Mouse (Mus musculus) gastrocnemius, postnatal 10 days (tissue): ENCODE measurements around the gene Olfr228. TPM values are rescaled to one million over a fixed set of nuclear protein-coding genes. Genes with fewer than 3 reads are reported as not detected.
A peak's percentile ranks its signal among the peaks of the same experiment; 100 is the strongest.
"Not testable (repeated sequence)": the region's sequence is repeated elsewhere in the genome, so short reads cannot be mapped to it uniquely, and the experiment has no call there.

Experiments
- DNase-seq: peaks from one replicate; pipeline ENCODE4 v3.0.0; 2021; ENCODE audit warnings: mixed read lengths
- long read RNA-seq, 2 experiments: library from polyadenylated mRNA; stranded (forward); transcript quantifications; one replicate each; pipeline ENCODE4 v2.0.0; 2021
- total RNA-seq, 2 experiments: library from RNA; stranded (reverse); gene quantifications; 2 replicates each; pipeline ENCODE4 v1.2.3; 2021

The Olfr228 gene
- not detected for total RNA-seq
- long read RNA-seq, experiment 1 = 0 reads
- long read RNA-seq, experiment 2 = 0 reads

GRCm38 (mm10) chr2:86487286-86487685 is at the start of gene Olfr228:
TSS of gene Olfr228 (minus strand) at chr2:86487386.
- DNase-seq = no peak

- DNase-seq = no peak
Observed at GRCm38 (mm10) chr2:86530991-86531390, 43.8 kb upstream of the Olfr228 start.

GRCm38 (mm10) chr2:86508161-86508560 is 21.0 kb upstream of the Olfr228 start, which contains the start of gene Olfr1076:
TSS of gene Olfr1076 (plus strand) at chr2:86508461.
- DNase-seq = no peak

DNA sequence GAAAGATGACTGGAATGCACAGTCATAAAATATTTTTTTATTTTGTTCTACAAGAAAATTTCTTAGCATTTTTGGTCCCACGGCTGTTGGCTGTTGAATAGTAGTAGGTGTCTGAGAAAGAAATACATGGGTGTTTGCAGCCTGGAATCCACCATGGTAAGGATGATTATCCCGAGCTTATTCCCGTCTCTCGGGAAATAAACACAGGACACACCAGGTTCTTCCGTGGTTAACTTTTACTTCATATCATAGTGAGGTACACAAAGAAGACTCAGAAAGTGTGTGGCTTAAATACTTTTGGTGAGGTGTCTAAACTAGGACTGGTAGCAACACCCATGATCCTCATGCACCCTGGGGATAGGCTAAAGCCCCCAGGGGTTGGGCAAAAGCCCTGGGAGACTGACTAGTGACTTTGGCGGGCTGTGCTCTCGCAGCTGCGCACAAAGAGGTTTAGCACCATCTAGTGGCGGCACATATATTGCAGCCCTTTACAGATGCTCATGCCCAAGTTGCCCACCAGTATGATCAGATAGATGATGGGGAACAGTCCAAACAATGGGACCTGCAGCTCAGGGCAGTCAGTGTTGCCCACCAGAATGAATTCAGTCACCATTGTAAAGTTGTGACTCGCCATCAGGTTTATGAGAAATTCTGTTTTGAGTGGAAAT is 22.6 kb downstream of the Olfr228 start:
- DNase-seq = peak; percentile 35

DNA sequence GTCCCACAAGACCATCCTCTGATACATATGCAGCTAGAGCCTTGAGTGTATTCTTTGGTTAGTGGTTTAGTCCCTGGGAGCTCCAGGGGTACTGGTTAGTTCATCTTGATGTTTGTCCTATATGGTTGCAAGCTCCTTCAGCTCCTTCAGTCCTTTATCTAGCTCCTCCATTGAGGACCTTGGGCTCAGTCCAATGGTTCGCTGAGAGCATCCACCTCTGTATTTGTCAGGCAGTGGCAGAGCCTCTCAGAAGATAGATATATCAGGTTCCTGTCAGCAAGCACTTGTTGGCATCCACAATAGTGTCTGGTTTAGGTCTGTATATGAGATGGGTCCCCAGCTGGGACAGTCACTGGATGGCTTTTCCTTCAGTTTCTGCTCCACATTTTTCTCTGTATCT is 26.8 kb downstream of the Olfr228 start:
- DNase-seq = no peak

DNA sequence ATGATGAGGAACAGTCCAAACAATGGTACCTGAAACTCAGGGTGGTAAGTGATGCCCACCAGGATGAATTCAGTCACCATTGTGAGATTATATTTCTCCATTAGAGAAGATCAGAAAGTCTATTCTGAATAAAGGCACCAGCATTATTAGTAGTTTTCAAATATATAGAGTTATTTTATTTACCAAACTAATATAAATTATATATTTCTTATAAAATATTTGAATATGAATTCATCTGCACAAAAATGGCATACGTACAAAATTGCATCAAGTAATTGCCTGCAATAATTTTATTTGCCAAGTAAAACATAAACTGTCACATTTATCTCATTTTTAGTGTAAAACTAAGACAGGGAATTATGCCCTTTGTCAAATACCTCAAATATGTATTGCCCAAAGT is 31.0 kb downstream of the Olfr228 start, which contains the start of gene Olfr1066:
Olfr1066 (minus strand) TSS at position 101 of the 400 bp plus-strand sequence.
- DNase-seq = no peak

- DNase-seq = not testable (repeated sequence)
Observed at GRCm38 (mm10) chr2:86450491-86450890, 36.7 kb downstream of the Olfr228 start, which contains the start of gene Olfr1065. TSS of gene Olfr1065 (minus strand) at chr2:86450591.

DNA sequence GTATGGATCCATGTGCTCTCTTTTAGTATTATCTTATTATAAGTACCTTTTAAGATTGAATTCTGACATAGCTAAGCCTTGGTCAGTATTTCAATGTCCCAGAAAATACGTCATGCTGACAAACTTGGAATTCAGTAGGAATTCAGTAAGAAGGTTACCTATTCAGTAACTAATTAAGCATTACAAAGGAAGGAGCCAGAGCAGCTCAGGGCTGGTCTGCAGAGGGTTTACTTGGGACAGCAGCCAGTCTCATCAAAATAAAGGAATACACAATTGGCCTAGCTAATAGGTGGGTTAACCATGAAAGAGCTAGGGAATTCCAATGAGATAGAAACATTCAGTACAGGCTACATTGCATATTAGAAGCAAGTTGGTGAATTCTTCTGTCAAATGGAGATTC is 45.1 kb downstream of the Olfr228 start:
- DNase-seq = not testable (repeated sequence)

Other genes with a start within 250 kb of the Olfr228 start
- gene Olfr1048, start 247.1 kb downstream of the Olfr228 start, total RNA-seq = not detected
- gene Olfr1049, start 229.1 kb downstream of the Olfr228 start, total RNA-seq = not detected
- gene Olfr1051, start 208.3 kb downstream of the Olfr228 start, total RNA-seq = not detected
- gene Olfr1052, start 194.9 kb downstream of the Olfr228 start, total RNA-seq = not detected
- gene Olfr1053, start 172.1 kb downstream of the Olfr228 start, total RNA-seq = not detected
- not detected for gene Olfr1054, start 152.0 kb downstream of the Olfr228 start, total RNA-seq
- gene Olfr1055, start 137.1 kb downstream of the Olfr228 start, total RNA-seq = not detected
- not detected for gene Olfr1056, start 124.9 kb downstream of the Olfr228 start, total RNA-seq
- not detected for gene Olfr1057, start 109.0 kb downstream of the Olfr228 start, total RNA-seq
- not detected for gene Olfr1058, start 98.8 kb downstream of the Olfr228 start, total RNA-seq
- gene Olfr1061, start 73.3 kb downstream of the Olfr228 start, total RNA-seq = not detected
- not detected for gene Olfr1062, start 60.6 kb downstream of the Olfr228 start, total RNA-seq
- not detected for gene Olfr1065, start 36.8 kb downstream of the Olfr228 start, total RNA-seq
- not detected for gene Olfr1066, start 31.1 kb downstream of the Olfr228 start, total RNA-seq
- not detected for gene Olfr1076, start 21.1 kb upstream of the Olfr228 start, total RNA-seq
- gene Olfr1079, start 55.1 kb upstream of the Olfr228 start, total RNA-seq = not detected
- not detected for gene Olfr1080, start 70.8 kb upstream of the Olfr228 start, total RNA-seq
- gene Olfr1082, start 111.6 kb upstream of the Olfr228 start, total RNA-seq = not detected
- gene Olfr1084, start 152.3 kb upstream of the Olfr228 start, total RNA-seq = not detected
- not detected for gene Olfr1085, start 174.6 kb upstream of the Olfr228 start, total RNA-seq
- not detected for gene Olfr1086, start 192.7 kb upstream of the Olfr228 start, total RNA-seq
- gene Olfr1087, start 211.0 kb upstream of the Olfr228 start, total RNA-seq = not detected
- not detected for gene Olfr1089, start 246.3 kb upstream of the Olfr228 start, total RNA-seq